Mouse (Mus musculus) hindbrain, embryonic 14.5 days (tissue): ENCODE data around the gene Ralgps1. TPM values are rescaled to one million over a fixed set of nuclear protein-coding genes. Genes with fewer than 3 reads are reported as not detected.

Source experiments
- ATAC-seq: fragments of 200-750 bp; cut with Nextera tagmentation; 2 replicates; pipeline ENCODE4 v1.8.0; 2017; ENCODE audit warnings: moderate number of reproducible peaks, mild to moderate bottlenecking, moderate TSS enrichment, moderate library complexity; ENCODE audit not compliant: low FRiP score
- DNase-seq: peaks from one replicate; pipeline ENCODE4 v3.0.0-alpha.2; 2015; ENCODE audit warnings: low spot score
- H3K27ac ChIP-seq: fragments of 300-500 bp; sonication (generic); 2 replicates; pipeline ENCODE4 v1.5.1; 2014; ENCODE audit warnings: mild to moderate bottlenecking, moderate library complexity
- H3K27me3 ChIP-seq: fragments of 300-500 bp; sonication (generic); 2 replicates; pipeline ENCODE4 v1.6.1; 2014; ENCODE audit warnings: mild to moderate bottlenecking, low read length, mixed read lengths; ENCODE audit not compliant: control insufficient read depth, insufficient read depth
- H3K36me3 ChIP-seq: fragments of 300-500 bp; sonication (generic); replicated peaks from 2 replicates; pipeline ENCODE4 v1.6.1; 2014; ENCODE audit not compliant: control insufficient read depth, insufficient read depth
- H3K4me1 ChIP-seq: fragments of 300-500 bp; sonication (generic); replicated peaks from 2 replicates; pipeline ENCODE4 v1.6.1; 2014; ENCODE audit warnings: antibody characterized with exemption, low read length, mixed read lengths; ENCODE audit not compliant: control insufficient read depth, insufficient read depth
- H3K4me2 ChIP-seq: fragments of 300-500 bp; sonication (generic); replicated peaks from 2 replicates; pipeline ENCODE4 v1.6.1; 2014; ENCODE audit warnings: mild to moderate bottlenecking, moderate library complexity
- H3K4me3 ChIP-seq: fragments of 300-500 bp; sonication (generic); replicated peaks from 2 replicates; pipeline ENCODE4 v1.5.1; 2014; ENCODE audit warnings: mild to moderate bottlenecking, low read length
- H3K9ac ChIP-seq: fragments of 300-500 bp; sonication (generic); 2 replicates; pipeline ENCODE4 v1.6.1; 2014
- H3K9me3 ChIP-seq: fragments of 300-500 bp; sonication (generic); 2 replicates; pipeline ENCODE4 v1.6.1; 2016; ENCODE audit warnings: low read length; ENCODE audit not compliant: control insufficient read depth
- WGBS: fragments of 180-500 bp; shearing (Covaris S2); extraction: QIAGEN DNeasy Blood & Tissue Kit; methylation state at CpG from one replicate; pipeline ENCODE4 v1.1.7; 2014; 5-methylcytosine and 5-hydroxymethylcytosine counted together
- polyA plus RNA-seq: library from polyadenylated mRNA; unstranded; fragments of >200 nt; fragmentation: Nextera tagmentation; extraction: Ambion mirVana; gene quantifications from 2 replicates; pipeline ENCODE4 v1.2.1, GENCODE M21; 2014

Ralgps1 gene
- polyA plus RNA-seq, 1 experiment from 2014 or later = 57.0 TPM

DNA sequence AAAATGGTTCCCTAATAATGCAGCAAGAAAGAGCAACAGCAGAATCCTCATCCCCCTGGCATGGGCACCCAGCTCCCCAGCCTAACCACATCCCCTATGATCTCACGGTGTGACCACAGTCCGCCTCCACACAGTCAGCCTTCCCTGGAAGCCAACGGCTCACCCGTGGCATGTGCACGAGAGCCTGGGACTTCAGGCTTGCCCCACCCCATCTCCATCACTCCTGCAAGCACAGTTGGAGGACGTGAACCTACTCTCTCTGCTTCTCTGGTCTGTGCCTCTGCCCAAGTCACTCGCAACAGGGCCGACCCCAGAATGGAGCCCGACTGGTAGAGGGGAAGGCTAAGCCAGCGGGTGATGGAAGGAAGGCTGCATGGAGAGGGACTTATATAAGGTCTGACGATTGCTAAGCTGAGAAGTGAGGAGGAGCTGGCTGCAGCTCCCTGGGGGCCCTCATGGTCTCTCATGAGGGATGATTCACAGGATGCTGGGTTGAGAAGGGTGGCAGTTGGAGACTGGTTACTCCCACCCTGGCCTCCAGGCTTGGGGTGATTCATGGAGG lies 149.9 kb downstream of the Ralgps1 start:
- Histone ChIP-seq H3K27ac (no peak overlapping the region), H3K4me1 (peaks cover 12% of the 10 kb centered on the region), H3K36me3 (0 out of 2 replicates have a peak, but pooled peaks cover 4% of the 10 kb centered on the region), H3K4me3 (no peak overlapping the region), H3K4me2 (no peak overlapping the region), H3K9ac (no peak overlapping the region), H3K27me3 (no peaks in the 10 kb centered on the region), H3K9me3 (no peaks in the 10 kb centered on the region)
- DNase-seq (no peak), ATAC-seq (no peak)
- WGBS = 91% methylated on average over 11 of the region's 11 CpGs

DNA sequence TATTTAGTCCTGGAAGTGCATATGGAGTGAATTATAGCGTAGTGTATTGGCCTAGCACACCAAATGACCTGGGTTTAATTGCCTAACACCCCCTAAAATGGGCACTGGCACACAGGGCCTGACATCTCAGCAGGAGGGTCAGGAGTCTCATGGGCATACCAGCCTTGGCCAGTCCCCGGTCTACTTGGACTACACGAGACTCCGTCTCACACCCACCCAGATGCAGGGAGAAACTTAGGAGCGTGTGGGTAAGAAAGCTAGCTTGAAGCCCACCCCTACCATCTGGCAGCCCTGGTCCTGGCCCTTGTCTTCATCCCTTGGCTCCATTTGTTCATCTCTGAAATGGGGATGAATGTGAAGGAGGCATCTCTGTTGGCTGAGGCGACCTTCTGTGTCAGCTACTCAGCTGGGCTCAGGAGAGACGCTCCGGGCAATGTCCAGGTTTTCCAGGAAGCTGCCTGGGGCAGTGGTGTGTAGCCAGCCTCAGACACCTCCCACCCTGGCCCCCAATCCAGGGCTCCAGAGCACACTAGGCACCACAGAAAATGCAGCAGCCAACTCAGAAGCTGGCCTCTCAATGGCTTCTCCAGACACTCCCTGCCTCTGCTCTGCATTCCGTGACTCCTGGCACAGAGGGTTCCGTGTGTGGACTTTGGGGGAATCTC lies 150.5 kb downstream of the Ralgps1 start:
- H3K4me3 ChIP-seq = no peak overlapping the region
- no peaks in the 10 kb centered on the region for H3K27me3 ChIP-seq
- no peak overlapping the region for H3K9ac ChIP-seq
- 88% methylated on average over 10 of the region's 10 CpGs for WGBS
- peaks cover 18% of the 10 kb centered on the region for H3K4me1 ChIP-seq
- no peak for ATAC-seq
- no peak overlapping the region for H3K27ac ChIP-seq
- no peak overlapping the region for H3K4me2 ChIP-seq
- no peak for DNase-seq
- no peaks in the 10 kb centered on the region for H3K9me3 ChIP-seq
- 0 out of 2 replicates have a peak, but pooled peaks cover 4% of the 10 kb centered on the region for H3K36me3 ChIP-seq

DNA sequence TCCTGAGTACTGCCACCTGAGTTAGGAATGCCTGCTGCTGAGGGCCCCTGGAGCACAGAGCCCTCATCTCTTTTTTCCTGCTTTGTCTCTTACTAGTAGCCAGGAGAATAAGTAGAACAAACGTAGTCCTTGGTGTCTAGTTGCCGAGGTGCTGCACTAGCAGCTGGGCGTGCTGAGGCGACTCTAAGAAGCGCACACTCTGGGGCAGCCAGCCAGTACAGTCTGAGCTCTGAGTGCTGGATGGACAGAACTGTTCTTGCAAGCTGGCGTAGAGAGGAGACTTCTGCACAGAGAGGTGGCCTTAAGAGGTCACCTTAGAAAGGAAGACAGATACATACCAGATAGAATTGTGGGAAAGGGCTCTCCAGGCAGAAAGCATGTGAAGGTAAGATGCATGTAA lies 151.0 kb downstream of the Ralgps1 start:
- H3K36me3 ChIP-seq = 0 out of 2 replicates have a peak, but pooled peaks cover 4% of the 10 kb centered on the region
- ATAC-seq (no peak), DNase-seq (no peak)
- H3K27me3 ChIP-seq = no peaks in the 10 kb centered on the region
- no peak overlapping the region; the same call in 1 of the 2 replicates for H3K27ac ChIP-seq
- WGBS = 70% methylated on average over 6 of the region's 6 CpGs
- H3K4me1 ChIP-seq = peaks cover 24% of the 10 kb centered on the region
- no peak overlapping the region for H3K9ac ChIP-seq
- H3K4me2 ChIP-seq = no peak overlapping the region
- no peak overlapping the region for H3K4me3 ChIP-seq
- no peaks in the 10 kb centered on the region for H3K9me3 ChIP-seq

DNA sequence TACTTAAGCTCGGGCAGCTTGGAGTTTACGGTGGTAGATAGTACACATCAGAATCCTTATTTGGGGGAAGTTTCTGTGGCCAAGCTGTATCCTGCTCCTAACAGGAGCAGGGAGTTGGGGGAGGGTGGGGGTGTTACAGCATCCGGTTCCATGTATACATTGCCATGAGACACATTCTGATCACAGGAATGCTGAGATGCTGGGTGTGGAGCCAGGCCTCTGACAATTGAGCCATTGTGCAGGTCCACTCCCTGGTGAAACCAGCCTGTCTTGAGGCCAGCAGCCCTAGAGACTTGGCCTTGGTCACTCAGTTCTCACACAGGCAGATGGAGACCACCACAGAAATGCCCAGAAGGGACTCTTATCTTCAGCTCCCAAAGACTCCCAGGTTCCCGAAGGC lies 151.6 kb downstream of the Ralgps1 start:
- H3K4me3 ChIP-seq = no peak overlapping the region
- ATAC-seq (no peak), DNase-seq (no peak)
- H3K27me3 ChIP-seq = no peaks in the 10 kb centered on the region
- no peak overlapping the region for H3K4me2 ChIP-seq
- H3K27ac ChIP-seq = no peak overlapping the region; the same call in 1 of the 2 replicates
- WGBS = 84% methylated on average over 4 of the region's 4 CpGs
- H3K9ac ChIP-seq = no peak overlapping the region
- H3K4me1 ChIP-seq = peaks cover 28% of the 10 kb centered on the region
- 0 out of 2 replicates have a peak, but pooled peaks cover 4% of the 10 kb centered on the region for H3K36me3 ChIP-seq
- no peaks in the 10 kb centered on the region for H3K9me3 ChIP-seq

DNA sequence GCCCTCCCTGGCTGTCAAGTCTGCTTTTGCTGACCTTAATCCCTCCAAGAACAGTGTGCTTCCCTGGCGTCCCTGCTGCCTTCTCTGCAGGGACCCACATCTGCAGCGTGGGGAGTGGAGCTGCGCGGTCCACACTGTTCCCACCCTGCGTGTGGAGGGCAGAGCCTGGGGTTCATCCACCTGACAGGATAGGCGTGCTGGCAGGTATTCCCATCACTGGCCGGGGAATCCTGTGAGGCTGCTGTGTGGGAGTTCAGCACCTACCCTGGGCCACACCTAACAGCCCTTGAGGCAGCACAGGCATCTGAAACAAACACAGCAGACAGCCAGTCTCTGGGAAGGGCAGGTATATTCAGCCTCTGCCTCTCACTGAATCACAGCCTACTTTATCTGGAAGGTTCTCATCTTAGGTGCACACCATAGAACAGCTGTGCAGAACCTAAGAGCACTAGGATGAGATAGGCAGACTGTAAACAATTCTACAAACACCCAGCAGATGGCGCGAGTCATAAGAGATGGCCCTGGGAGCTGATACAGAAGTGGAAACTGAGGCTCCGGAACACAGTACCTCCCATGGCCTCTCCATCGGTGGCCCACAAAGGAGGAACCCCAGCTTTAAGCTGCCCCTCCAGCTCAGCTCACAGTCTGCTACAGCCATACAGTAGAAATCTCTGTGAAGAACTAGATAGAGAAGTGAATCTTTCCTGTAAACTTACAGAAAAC lies 152.2 kb downstream of the Ralgps1 start:
- Histone ChIP-seq H3K4me1 (peaks cover 28% of the 10 kb centered on the region), H3K27me3 (no peaks in the 10 kb centered on the region), H3K4me2 (no peak overlapping the region), H3K9me3 (no peaks in the 10 kb centered on the region), H3K27ac (no peak overlapping the region), H3K36me3 (0 out of 2 replicates have a peak, but pooled peaks cover 4% of the 10 kb centered on the region), H3K4me3 (no peak overlapping the region), H3K9ac (no peak overlapping the region)
- WGBS = 64% methylated on average over 11 of the region's 11 CpGs
- DNase-seq (peak; percentile 61), ATAC-seq (no peak)

DNA sequence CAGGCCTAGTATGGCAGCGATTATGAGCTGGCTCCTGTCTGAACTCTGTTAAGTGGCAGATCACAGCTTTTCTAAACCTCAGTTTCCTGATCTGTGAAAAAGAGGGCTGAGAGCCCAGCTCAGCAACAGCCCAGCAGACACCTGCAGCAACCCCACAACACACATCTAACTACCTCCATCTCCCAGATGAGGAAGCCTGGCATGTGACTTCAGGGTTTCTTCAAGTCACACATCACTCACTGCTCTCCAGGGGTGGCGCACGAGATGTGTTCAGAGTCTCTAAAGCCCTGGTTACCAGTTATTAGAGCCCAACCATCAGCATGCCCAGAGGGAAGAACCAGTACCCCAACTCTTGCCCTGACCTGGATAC lies 153.9 kb downstream of the Ralgps1 start:
- H3K27me3 ChIP-seq = no peaks in the 10 kb centered on the region
- no peaks in the 10 kb centered on the region for H3K9me3 ChIP-seq
- no peak overlapping the region for H3K27ac ChIP-seq
- no peak for ATAC-seq
- H3K36me3 ChIP-seq = 0 out of 2 replicates have a peak, but pooled peaks cover 4% of the 10 kb centered on the region
- WGBS = 44% methylated on average over 3 of the region's 3 CpGs
- H3K4me3 ChIP-seq = no peak overlapping the region
- H3K9ac ChIP-seq = peak overlapping the region; percentile 54; the same call in 1 of the 2 replicates
- peaks cover 28% of the 10 kb centered on the region for H3K4me1 ChIP-seq
- peak overlapping the region; percentile 54 for H3K4me2 ChIP-seq
- no peak for DNase-seq

DNA sequence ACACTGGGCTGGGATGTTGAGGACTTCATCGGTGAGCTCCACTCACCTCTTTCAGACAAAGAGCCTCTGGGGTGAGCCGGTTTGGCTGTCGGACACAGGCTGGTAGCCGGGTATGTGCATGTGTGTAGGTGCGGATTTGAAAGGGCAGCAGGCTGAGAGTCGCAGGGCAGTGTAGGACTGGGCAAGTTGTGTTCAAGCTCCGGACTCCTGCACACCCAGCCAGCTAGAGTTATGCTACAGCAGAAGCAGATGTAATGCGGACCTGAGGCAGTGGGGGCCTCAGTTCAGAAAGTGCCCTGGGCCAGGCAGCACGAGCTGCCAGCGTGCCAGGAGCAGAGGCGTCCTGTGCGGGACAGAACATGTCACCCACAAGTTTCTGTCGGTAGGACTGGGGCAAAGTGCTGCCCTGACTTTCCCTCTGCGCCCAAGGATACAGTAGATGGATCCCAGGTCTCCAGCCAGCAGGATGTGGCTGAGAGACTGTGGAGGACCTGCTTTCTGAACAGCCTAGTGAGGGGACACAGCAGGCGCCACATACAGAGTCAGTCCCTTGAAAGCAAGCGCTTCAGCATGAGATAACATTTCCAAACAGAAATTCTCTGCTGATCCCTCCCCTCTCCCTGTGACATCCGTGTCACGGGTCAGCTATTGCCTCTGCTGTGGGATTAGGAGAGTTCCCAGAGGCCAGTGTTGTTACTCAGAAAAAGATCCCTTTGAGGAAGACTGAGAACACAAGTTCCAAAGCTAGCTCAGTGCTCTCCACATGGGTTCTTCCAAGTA lies 154.5 kb downstream of the Ralgps1 start:
- ATAC-seq (no peak), DNase-seq (no peak)
- Histone ChIP-seq H3K27ac (peak overlapping the region; percentile 77), H3K4me1 (peaks cover 28% of the 10 kb centered on the region), H3K9me3 (no peaks in the 10 kb centered on the region), H3K27me3 (no peaks in the 10 kb centered on the region), H3K4me3 (peak overlapping the region; percentile 28), H3K9ac (peak overlapping the region; percentile 54), H3K4me2 (peak overlapping the region; percentile 54), H3K36me3 (0 out of 2 replicates have a peak, but pooled peaks cover under 1% of the 10 kb centered on the region)
- 10% methylated on average over 18 of the region's 18 CpGs for WGBS

DNA sequence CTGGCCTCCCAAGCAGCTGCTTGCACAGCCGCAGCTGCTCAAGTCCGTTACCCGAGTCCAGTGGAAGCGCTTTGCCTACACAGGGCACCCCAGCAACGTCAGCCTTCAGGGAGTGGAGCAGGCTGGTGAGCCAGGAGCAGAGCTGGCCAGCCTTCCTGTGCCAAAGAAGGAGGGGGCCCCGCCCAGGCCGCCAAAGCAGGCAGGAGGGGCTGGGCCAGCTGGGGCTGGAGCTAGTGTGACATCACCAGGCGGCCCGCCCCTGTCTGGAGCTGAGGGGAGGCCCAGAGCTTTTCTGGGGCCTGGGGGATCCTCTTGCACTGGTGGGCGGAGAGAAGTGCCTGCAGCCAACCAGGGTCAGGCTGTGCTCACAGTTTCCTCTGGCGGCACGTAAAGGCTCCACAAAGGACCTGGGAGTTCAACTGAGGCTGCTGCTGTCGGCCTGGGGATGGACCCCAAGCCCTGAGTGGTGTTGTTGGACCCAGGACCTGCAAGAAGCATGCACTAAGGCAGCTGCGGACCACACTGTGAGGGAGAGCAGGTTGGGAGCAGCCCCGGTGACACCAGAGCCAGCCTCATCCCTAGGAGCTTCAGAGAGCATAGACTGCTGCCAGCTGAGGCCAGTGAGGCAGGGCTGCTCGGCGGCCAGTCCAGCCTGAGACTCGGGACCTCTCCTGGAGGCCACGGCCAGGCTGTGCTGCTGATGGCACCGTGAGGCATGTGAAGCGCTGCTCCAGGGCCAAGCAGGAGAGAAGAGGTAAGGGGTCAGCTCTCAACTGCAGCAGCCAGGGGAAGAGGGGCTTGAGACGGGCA lies 155.4 kb downstream of the Ralgps1 start, which contains the start of gene Angptl2:
TSS of gene Angptl2 (plus strand) at position 370 of the 810 bp plus-strand sequence.
- H3K4me3 ChIP-seq = peak within 1 kb of the TSS; percentile 28
- ATAC-seq (peak; percentile 90), DNase-seq (peak; percentile 77)
- peak within 1 kb of the TSS; percentile 54 for H3K9ac ChIP-seq
- 2% methylated on average over 22 of the region's 22 CpGs for WGBS
- H3K9me3 ChIP-seq = no peaks in the 10 kb centered on the region
- H3K36me3 ChIP-seq = no peaks in the 10 kb centered on the region
- H3K4me1 ChIP-seq = peaks cover 28% of the 10 kb centered on the region
- peak within 1 kb of the TSS; percentile 54 for H3K4me2 ChIP-seq
- peak within 1 kb of the TSS; percentile 77 for H3K27ac ChIP-seq
- H3K27me3 ChIP-seq = no peaks in the 10 kb centered on the region
